Comparison of ENCODE assay signal across 8 mouse cellular contexts in genomic region chr7:120843037-120843621, GRCm38 (mm10). TPM values are rescaled to one million over a fixed set of nuclear protein-coding genes. Genes with fewer than 3 reads are reported as not detected.
DNase-seq lines count a peak whose midpoint lies in the region; ATAC-seq and TF ChIP-seq lines count a peak whose summit lies in the region.

No protein-coding gene starts in this region.

- H3K4me2 ChIP-seq in hindbrain, postnatal 0 days (ENCODE audit: low read depth, low read length) = peak overlapping the region; percentile 81

- ATAC-seq in common myeloid progenitor, adult 5-6 weeks (replicated peaks; ENCODE audit: low read depth, poor library complexity, severe bottlenecking) = peak; percentile 72
- ATAC-seq in hindbrain, postnatal 0 days = peak; percentile 89
- ATAC-seq in megakaryocyte, adult 5-6 weeks (ENCODE audit: poor library complexity, severe bottlenecking) = peak; percentile 53

- H3K36me3 ChIP-seq in hindbrain, postnatal 0 days (ENCODE audit: insufficient read depth, low read length) = no peaks in the 10 kb centered on the region

- 0% methylated on average over 40 of the region's 40 CpGs for WGBS in hindbrain, postnatal 0 days

- no peak for TF ChIP-seq CTCF in gastrocnemius, adult 2 months (IDR thresholded peaks at IDR 0.05)
- TF ChIP-seq CTCF in hindbrain, postnatal 0 days (IDR thresholded peaks at IDR 0.05; ENCODE audit: low read depth) = peak; percentile 17; the same call in 1 of the 2 replicates

- H3K27ac ChIP-seq in gastrocnemius, adult 2 months = peak overlapping the region; percentile 99
- peak overlapping the region; percentile 98 for H3K27ac ChIP-seq in hindbrain, postnatal 0 days

- peak overlapping the region; percentile 94 for H3K9ac ChIP-seq in hindbrain, postnatal 0 days (replicated peaks; ENCODE audit: low read length)

- no peaks in the 10 kb centered on the region for H3K27me3 ChIP-seq in hindbrain, postnatal 0 days (ENCODE audit: insufficient read depth, low read length)

- peaks cover 14% of the 10 kb centered on the region; the same call in 1 of the 2 replicates for H3K4me1 ChIP-seq in hindbrain, postnatal 0 days (ENCODE audit: insufficient read depth, low read length)

- intact Hi-C loops in gastrocnemius, adult 2 months (cut with DNase I) = no loop called here

- H3K9me3 ChIP-seq in hindbrain, postnatal 0 days (ENCODE audit: low read length) = no peaks in the 10 kb centered on the region

- peak overlapping the region; percentile 96 for H3K4me3 ChIP-seq in gastrocnemius, adult 2 months
- H3K4me3 ChIP-seq in hindbrain, postnatal 0 days (ENCODE audit: low read length) = peak overlapping the region; percentile 82

- peak; percentile 91 for DNase-seq in ZHBTc4 (ENCODE audit: low read depth, low spot score)
- peak; percentile 94 for DNase-seq in gastrocnemius, adult 2 months
- peak; percentile 93 for DNase-seq in hindbrain, postnatal 0 days (ENCODE audit: low spot score)
- DNase-seq in left cerebral cortex, adult 8-10 months (ENCODE audit: low spot score in 2 of 2) = peak; percentile 67 to 90
- peak; percentile 89 for DNase-seq in right cerebral cortex, postnatal 14 days
- peak; percentile 75 for DNase-seq in urinary bladder, postnatal 25 days (ENCODE audit: low spot score)

RNA-seq across cellular contexts. Expression of gene Eef2k, which starts 0.5 kb away (rescaled TPM):
- 73.9 and 95.6 TPM in 2 replicates for total RNA-seq in common myeloid progenitor, adult 5-6 weeks (2017)
- 10 to 100 TPM; 53.1 to 88.8 TPM for total RNA-seq in gastrocnemius, adult 2 months (2021)
- 30.7 and 44.6 TPM in 2 replicates for total RNA-seq in hindbrain, postnatal 0 days (2014; rRNA removed)
- 31.5 and 32.1 TPM in 2 replicates for polyA plus RNA-seq in hindbrain, postnatal 0 days (2015; fragmentation: Nextera tagmentation; extraction: Ambion mirVana)
- 10 to 100 TPM; 28.3 to 36.3 (median 35.3) TPM for total RNA-seq in left cerebral cortex, adult 8-10 months (2022)
- 7.5 and 11.1 TPM in 2 replicates for total RNA-seq in megakaryocyte, adult 5-6 weeks (2015)
- 23.5 and 26.1 TPM in 2 replicates for total RNA-seq in megakaryocyte, adult 5-6 weeks (2017)

RNA-seq across cellular contexts. Expression of gene Gm5737, which starts 31.0 kb away (rescaled TPM):
- not detected in 2 replicates for total RNA-seq in common myeloid progenitor, adult 5-6 weeks (2017)
- total RNA-seq in gastrocnemius, adult 2 months (2021) = under 1 TPM; 0.31 to 0.42 TPM
- total RNA-seq in hindbrain, postnatal 0 days (2014; rRNA removed) = 0.58 TPM in 1 of 2 replicates, not detected in the other
- 0.11 and 0.14 TPM in 2 replicates for polyA plus RNA-seq in hindbrain, postnatal 0 days (2015; fragmentation: Nextera tagmentation; extraction: Ambion mirVana)
- under 1 TPM in 1 of 4 experiments, not detected in 3; 0.30 TPM for total RNA-seq in left cerebral cortex, adult 8-10 months (2022)
- total RNA-seq in megakaryocyte, adult 5-6 weeks (2015) = not detected in 2 replicates
- not detected in 2 replicates for total RNA-seq in megakaryocyte, adult 5-6 weeks (2017)

Comparison
In these comparisons a context has a peak if more than half of its experiments do, and no peak if none do; other contexts are left out.
1. Peak in every context shown above with its lines: DNase-seq, ATAC-seq, H3K4me3 ChIP-seq and H3K27ac ChIP-seq.